Mouse (Mus musculus) heart, postnatal 0 days (tissue): ENCODE results near the gene Arhgap25.

ENCODE experiments used
- CTCF ChIP-seq: IDR thresholded peaks from 2 replicates; pipeline ENCODE4 v1.5.1; 2016; ENCODE audit warnings: antibody characterized with exemption, control low read depth, low read depth
- EP300 ChIP-seq: IDR thresholded peaks from 2 replicates; pipeline ENCODE4 v1.6.1; 2016; ENCODE audit warnings: antibody characterized with exemption, low read depth

GRCm38 (mm10) chr6:87499791-87500190 is 33.3 kb downstream of the Arhgap25 start:
- TF ChIP-seq CTCF, result no peak
- TF ChIP-seq EP300, result no peak
